Mouse (Mus musculus) embryonic fibroblast, embryonic 13.5 days (primary cell): ENCODE measurements around the gene Ogdh.

Source experiments
- CTCF ChIP-seq: IDR thresholded peaks from 2 replicates; pipeline ENCODE4 v1.5.1; 2011; ENCODE audit warnings: mild to moderate bottlenecking, control low read depth, low read length, moderate library complexity, borderline replicate concordance; ENCODE audit not compliant: insufficient read depth
- POLR2A ChIP-seq: IDR thresholded peaks from 2 replicates; pipeline ENCODE4 v1.6.1; 2011; ENCODE audit warnings: low read depth, mild to moderate bottlenecking, control low read depth, low read length, moderate library complexity

GRCm38 (mm10) chr11:6267320-6268254 is 23.8 kb upstream of the Ogdh start, which contains the start of gene Ddx56:
- TF ChIP-seq CTCF: no peak
- peak; percentile 91 for TF ChIP-seq POLR2A
